Mouse (Mus musculus) forebrain, embryonic 14.5 days (tissue): ENCODE measurements around the gene 4933411K16Rik. TPM values are rescaled to one million over a fixed set of nuclear protein-coding genes. Genes with fewer than 3 reads are reported as not detected.
"Not testable (repeated sequence)": the region's sequence is repeated elsewhere in the genome, so short reads cannot be mapped to it uniquely, and the experiment has no call there.

Source experiments
- ATAC-seq: fragments of 200-750 bp; cut with Nextera tagmentation; 2 replicates; pipeline ENCODE4 v1.8.0; 2017; ENCODE audit warnings: mild to moderate bottlenecking, moderate library complexity
- DNase-seq: peaks from one replicate; pipeline ENCODE4 v3.0.0-alpha.2; 2015; ENCODE audit warnings: low spot score
- H3K27ac ChIP-seq: fragments of 300-500 bp; sonication (generic); 2 replicates; pipeline ENCODE4 v1.5.1; 2014; ENCODE audit warnings: low read depth, mild to moderate bottlenecking, control low read depth, low read length, moderate library complexity
- H3K27me3 ChIP-seq: fragments of 300-500 bp; sonication (generic); replicated peaks from 2 replicates; pipeline ENCODE4 v1.6.1; 2014; ENCODE audit warnings: low read length, control low read depth, mixed read lengths; ENCODE audit not compliant: control insufficient read depth, insufficient read depth
- H3K36me3 ChIP-seq: fragments of 300-500 bp; sonication (generic); 2 replicates; pipeline ENCODE4 v1.6.1; 2014; ENCODE audit warnings: low read length, control low read depth; ENCODE audit not compliant: control insufficient read depth, insufficient read depth
- H3K4me1 ChIP-seq: fragments of 300-500 bp; sonication (generic); 2 replicates; pipeline ENCODE4 v1.6.1; 2014; ENCODE audit warnings: antibody characterized with exemption, low read length, control low read depth; ENCODE audit not compliant: control insufficient read depth, insufficient read depth
- H3K4me2 ChIP-seq: fragments of 300-500 bp; sonication (generic); 2 replicates; pipeline ENCODE4 v1.6.1; 2014; ENCODE audit warnings: mild to moderate bottlenecking, control low read depth, low read length
- H3K4me3 ChIP-seq: fragments of 300-500 bp; sonication (generic); 2 replicates; pipeline ENCODE4 v1.5.1; 2014; ENCODE audit warnings: low read depth, low read length, control low read depth
- H3K9ac ChIP-seq: fragments of 300-500 bp; sonication (generic); 2 replicates; pipeline ENCODE4 v1.6.1; 2014; ENCODE audit warnings: mild to moderate bottlenecking, low read length, control low read depth, moderate library complexity
- H3K9me3 ChIP-seq: fragments of 300-500 bp; sonication (generic); replicated peaks from 2 replicates; pipeline ENCODE4 v1.6.1; 2016; ENCODE audit warnings: low read length, control low read depth, mixed read lengths; ENCODE audit not compliant: control insufficient read depth
- WGBS: fragments of 180-500 bp; shearing (Covaris S2); extraction: QIAGEN DNeasy Blood & Tissue Kit; methylation state at CpG from one replicate; pipeline ENCODE4 v1.1.7; 2014; 5-methylcytosine and 5-hydroxymethylcytosine counted together
- polyA plus RNA-seq: library from polyadenylated mRNA; unstranded; fragments of >200 nt; fragmentation: Nextera tagmentation; extraction: Ambion mirVana; gene quantifications from 2 replicates; pipeline ENCODE4 v1.2.1, GENCODE M21; 2014

The 4933411K16Rik gene
- polyA plus RNA-seq, 1 experiment from 2014 or later, result not detected

- Histone ChIP-seq H3K4me2 (no peak overlapping the region), H3K27ac (no peak overlapping the region), H3K27me3 (no peaks in the 10 kb centered on the region), H3K9ac (no peak overlapping the region), H3K36me3 (peaks cover 22% of the 10 kb centered on the region), H3K4me1 (no peaks in the 10 kb centered on the region), H3K4me3 (no peak overlapping the region), H3K9me3 (no peaks in the 10 kb centered on the region)
- DNase-seq (no peak), ATAC-seq (no peak)
- 84% methylated on average over 5 of the region's 5 CpGs for WGBS
Observed at GRCm38 (mm10) chr19:42079950-42080349, 27.9 kb downstream of the 4933411K16Rik start.

DNA sequence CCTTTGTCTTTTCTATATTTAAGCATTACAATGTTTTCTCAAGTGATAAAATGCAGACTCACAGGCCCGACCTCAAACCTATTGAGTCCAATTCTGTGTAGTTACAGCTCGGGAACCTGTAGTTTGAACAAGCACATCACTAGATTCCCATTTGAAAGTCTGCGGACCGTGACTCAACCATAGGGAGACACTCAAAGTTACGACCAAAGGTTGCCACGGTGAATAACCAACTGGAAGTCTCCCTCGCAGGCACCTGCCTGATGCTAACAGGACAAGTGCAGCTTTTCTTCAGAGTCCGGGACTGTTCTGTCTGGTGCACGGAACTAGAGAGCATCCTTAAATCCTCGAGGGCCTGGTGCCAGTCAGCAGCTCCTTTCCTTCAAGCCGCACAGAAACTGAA lies 28.4 kb downstream of the 4933411K16Rik start:
- 87% methylated on average over 11 of the region's 11 CpGs for WGBS

DNA sequence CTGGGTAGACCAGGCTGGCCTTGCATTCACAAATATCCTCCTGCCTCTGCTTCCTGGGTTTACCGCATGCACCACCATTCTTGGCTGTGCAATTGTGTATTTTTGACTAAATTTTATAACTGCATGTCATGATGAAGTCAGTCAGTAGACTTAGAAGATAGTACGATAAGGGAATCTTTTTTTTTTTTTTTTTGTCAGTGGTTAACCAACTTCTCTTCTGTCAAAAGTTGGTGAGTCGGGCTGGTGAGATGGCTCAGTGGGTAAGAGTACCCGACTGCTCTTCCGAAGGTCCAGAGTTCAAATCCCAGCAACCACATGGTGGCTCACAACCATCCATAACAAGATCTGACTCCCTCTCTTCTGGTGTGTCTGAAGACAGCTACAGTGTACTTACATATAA lies 29.6 kb downstream of the 4933411K16Rik start:
- not testable (repeated sequence) for H3K27me3 ChIP-seq, H3K9ac ChIP-seq, H3K4me3 ChIP-seq, H3K9me3 ChIP-seq, DNase-seq, H3K27ac ChIP-seq, ATAC-seq, H3K4me2 ChIP-seq, H3K36me3 ChIP-seq, H3K4me1 ChIP-seq
- WGBS, result 94% methylated on average over 5 of the region's 5 CpGs

More for the DNA sequence above, 28.4 kb downstream of the 4933411K16Rik start:
- peaks cover 16% of the 10 kb centered on the region for H3K36me3 ChIP-seq
- no peaks in the 10 kb centered on the region for H3K9me3 ChIP-seq
- no peak for DNase-seq
- ATAC-seq, result no peak
- 0 out of 2 replicates have a peak, but pooled peaks cover 1% of the 10 kb centered on the region for H3K4me1 ChIP-seq
- no peaks in the 10 kb centered on the region for H3K27me3 ChIP-seq
- no peak overlapping the region for H3K4me3 ChIP-seq
- no peak overlapping the region for H3K27ac ChIP-seq
- H3K4me2 ChIP-seq, result no peak overlapping the region
- no peak overlapping the region for H3K9ac ChIP-seq

DNA sequence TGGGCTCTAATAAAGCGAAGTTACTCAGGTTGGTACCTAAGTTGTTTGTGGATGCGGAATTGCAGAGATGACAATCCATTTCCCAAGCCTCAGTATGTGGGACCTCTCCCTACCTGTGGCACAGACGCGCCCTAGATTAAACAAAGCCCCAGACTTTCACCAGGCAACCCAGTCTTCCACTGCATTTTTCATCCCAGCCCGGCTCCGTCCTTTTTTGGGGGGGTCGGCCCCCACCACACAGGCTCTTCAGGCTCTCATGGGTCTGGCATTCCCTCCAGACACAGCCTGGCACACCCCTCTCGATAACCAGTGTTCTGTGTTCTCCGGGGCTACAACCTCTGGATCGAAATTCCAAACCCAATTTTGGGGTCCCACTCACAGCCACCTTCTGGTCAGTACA lies 33.6 kb downstream of the 4933411K16Rik start:
- no peaks in the 10 kb centered on the region for H3K9me3 ChIP-seq
- H3K9ac ChIP-seq, result peak overlapping the region; percentile 80
- H3K36me3 ChIP-seq, result no peaks in the 10 kb centered on the region
- peak overlapping the region; percentile 75 for H3K4me3 ChIP-seq
- H3K4me2 ChIP-seq, result peak overlapping the region; percentile 74
- 5% methylated on average over 10 of the region's 10 CpGs for WGBS
- no peaks in the 10 kb centered on the region for H3K27me3 ChIP-seq
- H3K27ac ChIP-seq, result peak overlapping the region; percentile 52; the same call in 1 of the 2 replicates
- peaks cover 12% of the 10 kb centered on the region; the same call in 1 of the 2 replicates for H3K4me1 ChIP-seq
- DNase-seq (no peak), ATAC-seq (no peak; the same call in 1 of the 2 replicates)

DNA sequence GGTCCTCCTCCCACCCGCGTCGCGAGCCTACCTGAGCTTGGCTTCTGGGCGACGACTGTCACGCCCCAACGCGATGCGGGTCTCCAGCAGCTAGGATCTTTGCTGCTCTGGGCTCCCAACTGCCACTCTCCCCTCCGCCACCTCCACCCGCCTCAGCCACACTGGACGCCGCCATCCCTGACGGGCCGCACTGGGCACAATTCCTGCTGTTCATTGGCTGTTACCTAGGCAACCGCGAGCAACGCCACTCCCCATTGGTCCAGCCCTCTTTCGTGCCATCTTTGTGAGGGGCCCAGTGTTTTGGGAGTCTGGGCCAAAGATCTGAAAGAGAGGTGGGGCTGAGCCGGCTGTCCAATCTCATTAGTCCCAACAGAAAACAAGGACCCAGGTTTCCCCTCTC lies 34.1 kb downstream of the 4933411K16Rik start, which contains the start of gene Morn4:
TSS of gene Morn4 (minus strand) at position 192 of the 400 bp plus-strand sequence.
- peaks cover 15% of the 10 kb centered on the region for H3K4me1 ChIP-seq
- no peaks in the 10 kb centered on the region for H3K27me3 ChIP-seq
- H3K9me3 ChIP-seq, result no peaks in the 10 kb centered on the region
- DNase-seq, result peak; percentile 97
- peak; percentile 87 for ATAC-seq
- H3K9ac ChIP-seq, result peak within 1 kb of the TSS; percentile 80
- H3K4me3 ChIP-seq, result peak within 1 kb of the TSS; percentile 75
- H3K27ac ChIP-seq, result peak within 1 kb of the TSS; percentile 52; the same call in 1 of the 2 replicates
- H3K4me2 ChIP-seq, result peak within 1 kb of the TSS; percentile 74
- WGBS, result 0% methylated on average over 21 of the region's 21 CpGs
- H3K36me3 ChIP-seq, result no peaks in the 10 kb centered on the region

DNA sequence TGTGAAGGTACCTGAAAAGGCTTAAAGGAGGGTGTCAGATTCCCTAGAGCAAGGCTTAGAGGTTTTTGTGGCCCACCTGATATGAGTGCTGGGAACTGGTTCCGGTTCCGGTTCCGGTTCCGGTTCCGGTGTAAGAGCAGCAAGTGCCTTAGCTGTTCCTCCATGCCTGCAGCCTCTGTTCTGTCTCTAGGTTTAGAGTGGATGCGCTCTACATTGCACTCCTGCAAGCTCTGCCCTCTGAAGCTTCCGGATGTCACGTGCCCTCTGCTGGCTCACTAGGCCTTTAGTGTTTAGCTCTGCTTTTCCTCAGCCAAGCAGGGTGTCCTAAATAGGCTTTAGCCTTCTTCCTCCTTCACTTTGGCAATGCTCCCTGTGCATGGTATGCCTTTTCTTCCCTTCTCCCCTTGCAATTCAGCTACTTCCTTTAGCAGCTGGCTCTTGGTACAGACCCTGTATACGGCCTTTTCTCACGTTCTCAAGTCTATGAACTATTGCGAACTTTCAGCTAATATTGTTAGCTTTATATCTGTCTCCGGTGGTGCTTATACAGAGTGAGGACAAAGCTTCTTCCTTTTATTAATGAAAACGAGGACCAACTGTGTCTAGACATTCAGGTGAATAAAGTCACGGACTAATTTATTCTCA lies 37.2 kb downstream of the 4933411K16Rik start:
- Histone ChIP-seq H3K9ac (no peak overlapping the region), H3K4me3 (no peak overlapping the region), H3K4me1 (peaks cover 23% of the 10 kb centered on the region), H3K27ac (peak overlapping the region; percentile 22), H3K27me3 (no peaks in the 10 kb centered on the region), H3K36me3 (0 out of 2 replicates have a peak, but pooled peaks cover 6% of the 10 kb centered on the region), H3K9me3 (no peaks in the 10 kb centered on the region), H3K4me2 (peak overlapping the region; percentile 62)
- WGBS, result 26% methylated on average over 14 of the region's 14 CpGs
- peak; percentile 52 for DNase-seq
- ATAC-seq, result no peak

GRCm38 (mm10) chr19:42089748-42090595 lies 37.9 kb downstream of the 4933411K16Rik start, which contains the start of gene Pi4k2a:
Gene Pi4k2a, plus strand, starts transcription at chr19:42090470.
- 0 out of 2 replicates have a peak, but pooled peaks cover 6% of the 10 kb centered on the region for H3K36me3 ChIP-seq
- H3K27ac ChIP-seq, result peak within 1 kb of the TSS; percentile 77
- H3K4me1 ChIP-seq, result peaks cover 23% of the 10 kb centered on the region
- H3K4me2 ChIP-seq, result peak within 1 kb of the TSS; percentile 89
- H3K9ac ChIP-seq, result peak within 1 kb of the TSS; percentile 90
- H3K27me3 ChIP-seq, result no peaks in the 10 kb centered on the region
- under 1% methylated on average over 43 of the region's 55 CpGs for WGBS
- DNase-seq (peak; percentile 100), ATAC-seq (peak; percentile 98)
- H3K9me3 ChIP-seq, result no peaks in the 10 kb centered on the region
- peak within 1 kb of the TSS; percentile 91 for H3K4me3 ChIP-seq

GRCm38 (mm10) chr19:42090637-42091141 lies 38.6 kb downstream of the 4933411K16Rik start:
- Histone ChIP-seq H3K27ac (peak overlapping the region; percentile 77), H3K4me2 (peak overlapping the region; percentile 89), H3K4me1 (peaks cover 20% of the 10 kb centered on the region), H3K36me3 (peaks cover 10% of the 10 kb centered on the region; the same call in 1 of the 2 replicates), H3K9ac (peak overlapping the region; percentile 90), H3K27me3 (no peaks in the 10 kb centered on the region), H3K4me3 (peak overlapping the region; percentile 91), H3K9me3 (no peaks in the 10 kb centered on the region)
- under 1% methylated on average over 51 of the region's 52 CpGs for WGBS
- DNase-seq (no peak), ATAC-seq (peak; percentile 52)
